Mouse (Mus musculus) heart, adult 8-10 months (tissue): Measurements from ENCODE around the gene Ehhadh. TPM values are rescaled to one million over a fixed set of nuclear protein-coding genes. Genes with fewer than 3 reads are reported as not detected.
"Not testable (repeated sequence)": the region's sequence is repeated elsewhere in the genome, so short reads cannot be mapped to it uniquely, and the experiment has no call there.

Experiments used
- DNase-seq: peaks from one replicate; pipeline ENCODE4 v3.0.0; 2022; ENCODE audit warnings: low spot score
- total RNA-seq, 4 experiments: library from RNA; stranded (reverse); gene quantifications; 2 replicates each; pipeline ENCODE4 v1.2.4; 2022

The Ehhadh gene
- total RNA-seq = 10 to 100 TPM; 10.8 to 17.3 (median 14.3) TPM

GRCm38 (mm10) chr16:21787516-21788353, at the start of gene Ehhadh:
TSS of gene Ehhadh (minus strand) at chr16:21787807.
- peak; percentile 75 for DNase-seq

DNA sequence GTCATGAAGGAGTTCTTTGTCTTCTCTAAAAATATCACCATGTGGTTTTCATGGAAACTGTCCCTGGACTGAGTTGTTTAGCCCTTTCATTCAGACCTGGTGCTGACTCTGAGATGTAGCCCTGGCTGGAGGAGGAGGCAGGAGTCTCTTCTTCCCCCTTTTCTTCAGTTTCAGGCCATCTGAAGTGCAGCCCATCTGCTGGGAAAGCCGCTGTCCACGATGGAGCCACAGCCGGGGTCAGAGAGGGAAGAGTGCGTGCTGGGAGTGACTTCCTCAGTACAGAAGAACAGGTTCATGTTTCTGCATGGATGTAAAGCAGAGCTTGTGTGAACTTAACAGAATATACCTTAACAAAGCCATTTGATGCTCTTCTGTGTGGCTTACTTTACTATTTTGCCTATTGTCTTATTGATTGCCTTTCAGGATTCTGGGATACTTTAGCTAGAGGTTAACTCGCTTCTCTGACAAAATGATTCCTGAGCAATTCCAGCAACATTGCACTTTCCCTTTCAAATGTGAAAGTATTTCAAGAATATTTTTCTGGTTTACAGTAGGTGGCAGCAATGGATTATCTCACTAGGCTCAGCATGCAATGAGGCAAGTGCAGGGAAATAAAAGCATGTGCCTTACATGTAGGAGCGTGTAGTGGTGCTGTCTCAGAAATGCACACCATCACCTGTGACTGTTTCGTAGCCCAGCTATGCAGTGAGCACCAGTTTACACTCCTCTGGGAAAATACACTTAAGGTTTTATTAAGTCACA, 48.9 kb upstream of the Ehhadh start:
- no peak for DNase-seq

DNA sequence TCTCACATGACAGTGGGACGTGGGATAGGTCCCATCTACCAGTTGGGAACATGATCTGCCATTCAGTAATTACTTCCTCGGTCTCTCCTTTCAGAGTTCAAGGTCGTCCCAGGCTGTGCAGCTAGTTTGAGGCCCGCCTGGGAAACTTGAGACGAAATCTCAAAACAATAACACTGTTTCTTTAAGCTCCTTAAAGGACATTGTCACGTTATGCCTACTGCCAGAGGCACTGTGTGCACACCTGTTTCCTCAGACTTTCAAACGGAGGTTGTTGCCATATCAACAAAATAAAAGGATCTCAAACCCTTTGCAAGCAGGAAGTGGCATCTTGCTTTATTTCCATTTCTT, 48.0 kb upstream of the Ehhadh start:
- no peak for DNase-seq

- DNase-seq = no peak
Observed at GRCm38 (mm10) chr16:21834866-21835583, 47.4 kb upstream of the Ehhadh start.

DNA sequence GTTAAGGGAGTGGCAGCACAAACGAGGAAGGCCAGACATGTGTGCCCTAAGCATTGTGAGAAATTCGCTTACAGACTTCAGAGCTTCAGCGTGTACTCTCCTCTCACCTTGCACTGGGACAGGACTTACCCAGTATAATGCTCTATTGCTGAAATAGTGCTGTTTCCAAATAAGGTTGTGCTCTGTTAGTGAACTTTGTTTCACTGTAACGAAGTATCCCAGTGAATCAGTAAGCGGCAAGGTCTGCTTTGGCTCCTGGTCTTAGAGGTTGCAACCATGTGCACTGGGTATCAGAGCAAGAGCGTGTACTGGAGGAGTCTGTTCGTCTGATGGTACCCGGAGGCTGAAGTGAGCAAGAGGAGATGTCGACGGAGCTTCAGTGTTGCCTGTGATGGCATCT, 46.4 kb upstream of the Ehhadh start:
- DNase-seq = no peak

GRCm38 (mm10) chr16:21833469-21833868, 45.9 kb upstream of the Ehhadh start:
- DNase-seq = no peak

- DNase-seq = no peak
Observed at GRCm38 (mm10) chr16:21831764-21832163, 44.2 kb upstream of the Ehhadh start.

DNA sequence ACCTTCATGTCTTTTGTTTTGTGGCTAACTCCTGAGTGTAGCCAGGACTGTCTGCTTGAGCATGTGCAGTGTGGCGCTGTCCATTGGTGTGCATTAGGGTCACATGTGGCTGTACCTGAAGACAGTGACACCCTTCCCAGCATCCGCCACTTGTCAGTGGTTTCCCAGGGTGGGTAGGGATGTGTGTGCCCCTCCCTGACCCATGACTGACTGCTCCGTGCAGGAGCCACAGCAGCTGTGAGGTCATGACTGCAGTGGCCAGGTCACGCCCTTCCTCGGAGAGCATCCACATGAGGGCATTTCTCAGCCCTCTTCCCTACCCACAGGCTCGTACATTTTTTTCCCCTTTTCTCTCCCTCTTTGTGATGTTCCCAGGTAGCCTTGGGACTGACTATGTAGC, 43.2 kb upstream of the Ehhadh start:
- DNase-seq = no peak

DNA sequence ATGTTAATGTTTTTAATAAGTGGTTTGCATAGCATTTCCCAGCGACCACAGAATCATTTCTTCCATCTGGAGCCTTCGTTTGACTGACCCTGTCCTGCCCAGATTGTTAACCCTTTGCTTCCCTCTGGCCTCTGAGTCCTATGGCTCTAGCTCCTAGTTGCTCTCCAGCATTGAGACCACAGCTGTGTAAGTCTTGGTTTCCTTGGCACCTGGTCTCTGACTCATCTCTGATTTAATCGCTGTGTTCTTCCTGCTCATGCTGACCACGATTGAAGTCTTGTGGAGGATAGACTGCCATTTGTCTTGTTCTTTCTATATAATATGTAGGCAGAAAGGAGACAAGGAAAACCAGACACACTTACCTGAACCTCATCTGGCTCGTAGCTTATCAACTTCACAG, 42.1 kb upstream of the Ehhadh start:
- no peak for DNase-seq

- no peak for DNase-seq
Observed at GRCm38 (mm10) chr16:21827581-21827980, 40.0 kb upstream of the Ehhadh start.

DNA sequence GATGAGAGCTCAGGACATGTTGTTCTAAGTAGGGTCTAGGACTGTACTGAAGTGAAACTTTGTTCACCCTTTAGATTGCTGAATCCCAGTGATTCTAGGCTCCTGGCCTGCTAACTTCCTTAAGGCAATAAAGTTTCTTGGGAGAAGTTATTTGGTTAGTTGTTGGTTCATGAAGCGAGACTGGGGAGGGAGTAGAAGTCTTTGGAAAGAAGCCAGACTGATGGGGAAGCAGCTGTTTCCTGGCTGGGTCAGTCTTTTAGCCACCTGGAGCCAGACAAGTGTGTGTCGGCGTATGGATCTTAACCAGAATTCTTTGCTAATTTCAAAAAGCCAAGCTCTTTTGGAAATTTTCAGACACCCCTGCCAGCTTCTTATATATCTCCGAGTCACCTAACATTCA, 39.5 kb upstream of the Ehhadh start:
- DNase-seq = peak; percentile 46

GRCm38 (mm10) chr16:21825612-21826031, 38.0 kb upstream of the Ehhadh start:
- no peak for DNase-seq

GRCm38 (mm10) chr16:21818629-21819028, 31.0 kb upstream of the Ehhadh start:
- peak; percentile 48 for DNase-seq

DNA sequence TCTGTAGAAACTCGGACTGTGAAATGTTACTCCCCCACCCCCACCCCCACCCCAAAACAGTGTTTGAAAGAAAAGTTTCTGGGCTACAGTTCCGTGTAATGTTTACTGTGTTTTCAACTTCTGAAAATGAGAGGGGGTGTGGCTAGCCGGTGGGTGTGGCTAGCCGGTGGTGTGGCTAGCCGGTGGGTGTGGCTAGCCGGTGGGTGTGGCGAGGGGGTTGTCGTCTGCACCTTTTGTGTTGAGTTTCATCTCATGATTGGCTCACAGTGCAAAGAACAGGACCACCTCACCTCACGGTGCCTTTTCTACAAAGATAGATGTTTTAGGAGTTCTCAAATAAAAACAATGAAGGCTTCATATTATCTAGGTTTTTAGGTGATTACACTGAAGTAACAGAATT, 30.5 kb upstream of the Ehhadh start:
- no peak for DNase-seq

DNA sequence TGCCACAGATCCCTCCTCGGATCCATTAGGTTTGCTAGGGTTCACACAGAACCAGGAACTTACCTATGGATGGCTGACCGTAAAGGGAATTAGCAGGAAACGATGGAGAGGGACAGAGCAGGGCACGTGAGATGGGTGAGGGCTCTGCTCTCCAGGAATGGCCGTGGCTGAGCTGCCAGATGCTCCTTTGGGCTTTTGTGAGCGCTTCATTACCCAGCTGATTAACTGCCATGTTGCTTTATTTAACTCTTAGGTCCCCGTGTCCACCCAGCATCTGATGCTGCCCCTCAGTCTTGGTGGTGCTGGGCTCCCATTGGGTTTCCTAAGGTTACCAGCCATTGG, 28.0 kb upstream of the Ehhadh start:
- no peak for DNase-seq

- peak; percentile 74 for DNase-seq
Observed at GRCm38 (mm10) chr16:21814861-21815668, 27.5 kb upstream of the Ehhadh start.

DNA sequence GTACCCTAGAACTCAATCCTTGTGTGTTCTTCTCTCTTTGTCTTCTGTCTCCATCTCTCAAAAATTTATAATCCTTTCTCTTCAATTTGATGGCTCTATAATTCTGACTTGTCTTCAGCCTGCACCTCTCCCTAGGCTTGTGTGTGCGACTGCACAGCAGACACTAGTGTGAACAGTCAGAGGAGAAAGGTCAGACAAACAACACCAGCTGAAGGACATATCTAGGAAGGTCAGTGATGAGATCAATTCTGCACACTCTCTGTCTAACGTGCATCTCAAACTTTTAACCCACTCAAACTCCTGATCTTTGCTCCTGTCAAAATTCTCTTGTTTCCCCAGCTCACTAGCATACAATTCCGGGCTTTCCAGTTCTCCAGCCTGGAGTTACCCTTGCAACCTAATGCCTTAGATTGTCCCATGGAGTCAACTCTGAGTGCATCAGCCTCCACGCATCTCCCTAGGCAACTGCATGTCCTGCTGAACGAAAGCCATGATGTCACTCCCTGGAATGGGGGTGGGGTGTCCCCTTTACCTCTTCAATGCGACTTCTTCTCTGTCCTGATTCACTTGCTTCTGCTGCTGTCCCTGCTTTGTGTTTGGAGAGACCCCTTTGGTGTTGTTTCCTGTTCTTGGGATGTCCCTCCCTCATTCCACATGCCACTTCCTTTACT, 25.7 kb upstream of the Ehhadh start:
- DNase-seq = no peak

- DNase-seq = not testable (repeated sequence)
Observed at GRCm38 (mm10) chr16:21807786-21808185, 20.2 kb upstream of the Ehhadh start.

- DNase-seq = no peak
Observed at GRCm38 (mm10) chr16:21806892-21807291, 19.3 kb upstream of the Ehhadh start.

DNA sequence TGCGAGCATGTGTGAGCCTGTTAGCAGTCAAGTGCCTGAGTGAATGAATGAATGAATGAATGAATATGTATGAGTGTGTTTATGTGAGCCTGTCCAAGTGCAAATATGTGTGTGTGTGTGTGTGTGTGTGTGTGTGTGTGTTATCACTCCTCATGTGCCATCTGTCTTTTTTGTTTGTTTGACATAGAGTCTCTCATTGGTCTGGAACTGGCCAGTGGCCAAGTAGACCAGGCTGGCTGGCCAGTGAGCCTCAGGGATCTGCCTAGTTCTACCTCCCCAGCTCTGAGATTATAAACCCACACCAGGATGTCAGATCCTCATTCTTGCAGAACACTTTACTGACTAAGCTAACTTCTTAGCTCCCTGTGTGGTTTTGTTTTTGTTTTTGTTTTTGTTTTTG, 16.7 kb upstream of the Ehhadh start:
- DNase-seq = no peak

DNA sequence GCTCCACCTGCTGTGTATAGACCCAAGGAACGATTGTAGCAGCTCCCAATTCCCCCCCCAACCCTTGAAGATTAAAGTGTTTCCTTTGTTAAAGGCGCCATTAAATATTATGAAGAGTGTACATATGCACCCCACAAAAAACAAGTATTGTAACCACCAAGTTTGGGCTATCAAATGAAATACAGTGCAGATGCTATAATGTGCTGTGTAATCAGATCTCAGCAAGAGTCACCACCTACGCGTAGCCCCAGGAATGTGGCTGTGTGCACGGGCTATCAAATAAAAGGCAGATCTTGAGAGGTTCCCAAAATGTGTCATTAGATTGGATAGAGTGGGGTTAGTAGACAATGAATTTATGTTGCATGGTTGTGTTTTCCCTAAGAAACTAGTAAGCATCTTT, 7.5 kb upstream of the Ehhadh start:
- DNase-seq = no peak
